Mouse (Mus musculus) layer of hippocampus, adult 18-20 months (tissue): ENCODE measurements around the gene Olfr811. TPM values are rescaled to one million over a fixed set of nuclear protein-coding genes. Genes with fewer than 3 reads are reported as not detected.

Experiments used
- DNase-seq, 2 experiments: peaks; one replicate each; pipeline ENCODE4 v3.0.0; 2022; ENCODE audit warnings: low spot score in 2 of 2
- long read RNA-seq: library from polyadenylated mRNA; stranded (forward); transcript quantifications from one replicate; pipeline ENCODE4 v2.0.0, GENCODE M21; 2021
- total RNA-seq, 2 experiments: library from RNA; stranded (reverse); gene quantifications; 2 replicates each; pipeline ENCODE4 v1.2.3; 2021

The Olfr811 gene
- not detected for total RNA-seq
- long read RNA-seq, result 0 reads

DNA sequence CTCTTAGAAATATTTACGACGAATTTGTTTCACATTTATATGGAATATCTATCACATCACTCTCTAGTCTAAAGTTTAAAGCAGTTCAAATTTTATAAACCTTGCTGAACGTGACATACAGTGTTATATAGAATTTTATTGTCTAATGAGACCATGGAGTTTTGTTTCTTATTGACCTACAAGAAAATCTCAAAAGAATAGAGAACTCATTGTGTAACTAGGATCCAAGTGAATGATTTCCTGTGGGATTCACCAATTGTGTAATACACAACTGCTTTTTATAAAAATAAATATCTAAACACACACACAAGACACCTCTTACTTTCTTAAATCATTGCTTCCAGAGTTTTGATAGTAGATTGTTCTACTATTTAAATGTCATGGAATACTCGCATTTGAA, at the start of gene Olfr811:
Gene Olfr811 (minus strand): TSS at position 101 of the 400 bp plus-strand sequence.
- DNase-seq, result no peak

DNA sequence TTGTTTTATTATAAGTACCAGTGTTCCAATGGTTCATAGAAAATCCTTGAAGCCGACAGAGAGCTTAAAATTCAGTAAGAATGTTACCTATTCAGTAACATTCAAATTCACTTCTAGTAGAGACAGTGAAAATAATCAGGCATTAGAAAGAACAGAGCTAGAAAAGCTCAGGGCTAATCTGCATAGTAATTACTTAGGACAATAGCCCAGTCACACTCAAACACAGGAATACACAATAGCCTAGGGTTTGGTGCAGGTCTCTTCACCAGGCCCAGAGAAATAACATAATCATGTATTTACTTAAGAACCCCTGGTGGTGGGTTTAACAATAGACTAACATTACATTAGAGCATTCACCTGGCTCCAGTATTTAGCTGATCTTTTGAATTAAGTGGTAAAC, 43.1 kb upstream of the Olfr811 start:
- DNase-seq, result no peak

GRCm38 (mm10) chr10:129845994-129846393, 41.8 kb upstream of the Olfr811 start, which contains the start of gene Olfr812:
Gene Olfr812 (minus strand): TSS chr10:129846094.
- DNase-seq, result no peak

DNA sequence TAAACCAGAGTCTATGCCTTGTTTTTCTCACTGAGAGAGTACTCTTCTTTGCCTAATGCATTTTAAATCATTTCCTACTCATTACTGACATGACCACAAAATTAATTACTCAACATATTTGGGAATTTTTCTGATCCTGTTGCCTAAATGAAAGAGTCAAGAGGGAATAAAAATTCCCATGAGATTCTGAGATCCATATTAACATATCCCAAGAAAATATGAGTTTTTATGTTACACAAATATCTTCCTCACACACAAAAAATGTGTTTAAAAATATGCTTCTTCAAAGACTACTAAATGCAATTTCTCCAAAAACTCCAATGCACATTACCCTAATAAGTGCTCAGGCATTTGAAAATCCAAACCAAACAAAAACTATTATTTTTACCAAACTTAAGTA, 9.4 kb downstream of the Olfr811 start, which contains the start of gene Olfr810:
Gene Olfr810 (minus strand): TSS at position 101 of the 400 bp plus-strand sequence.
- DNase-seq, result no peak

GRCm38 (mm10) chr10:129778123-129778522, 26.1 kb downstream of the Olfr811 start:
- no peak for DNase-seq

GRCm38 (mm10) chr10:129774338-129774737, 29.9 kb downstream of the Olfr811 start, which contains the start of gene Olfr809:
Gene Olfr809 (plus strand): TSS chr10:129774638.
- no peak for DNase-seq

DNA sequence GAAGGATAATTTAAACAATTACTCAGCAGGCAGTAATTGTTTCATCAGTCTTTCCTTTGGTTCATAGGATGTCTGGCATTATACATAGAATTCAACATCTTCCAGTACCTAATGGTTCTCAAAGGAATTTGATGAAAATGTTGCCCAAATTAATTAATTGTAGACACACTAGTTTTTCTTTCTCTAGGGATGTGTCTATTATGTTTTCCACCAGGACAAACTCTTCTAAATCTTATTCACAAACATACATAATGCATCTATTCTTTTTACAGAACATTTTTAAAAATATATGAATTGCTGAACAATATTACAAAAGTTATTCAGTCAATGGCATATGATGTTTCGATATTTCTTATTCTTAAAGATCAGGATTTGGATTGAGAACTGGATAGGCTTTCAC, 39.0 kb downstream of the Olfr811 start, which contains the start of gene Olfr808:
Gene Olfr808 (plus strand): TSS at position 301 of the 400 bp plus-strand sequence.
- DNase-seq, result no peak

- DNase-seq, result no peak
Measured at GRCm38 (mm10) chr10:129757693-129758092, 46.5 kb downstream of the Olfr811 start, which contains the start of gene Olfr807. Gene Olfr807 (minus strand): TSS chr10:129757793.

Other genes starting within 250 kb of the Olfr811 start
- not detected for gene Olfr794, start 236.7 kb downstream of the Olfr811 start, total RNA-seq
- not detected for gene Olfr796, start 191.8 kb downstream of the Olfr811 start, total RNA-seq
- gene Olfr798, start 176.5 kb downstream of the Olfr811 start, total RNA-seq, result not detected
- not detected for gene Olfr799, start 166.9 kb downstream of the Olfr811 start, total RNA-seq
- gene Olfr800, start 146.7 kb downstream of the Olfr811 start, total RNA-seq, result not detected
- not detected for gene Olfr801, start 130.5 kb downstream of the Olfr811 start, total RNA-seq
- gene Olfr802, start 116.2 kb downstream of the Olfr811 start, total RNA-seq, result not detected
- not detected for gene Olfr803, start 110.1 kb downstream of the Olfr811 start, total RNA-seq
- gene Olfr804, start 101.2 kb downstream of the Olfr811 start, total RNA-seq, result not detected
- not detected for gene Olfr805, start 75.0 kb downstream of the Olfr811 start, total RNA-seq
- not detected for gene Olfr806, start 62.5 kb downstream of the Olfr811 start, total RNA-seq
- not detected for gene Olfr807, start 46.6 kb downstream of the Olfr811 start, total RNA-seq
- not detected for gene Olfr808, start 38.9 kb downstream of the Olfr811 start, total RNA-seq
- not detected for gene Olfr809, start 29.8 kb downstream of the Olfr811 start, total RNA-seq
- not detected for gene Olfr810, start 9.5 kb downstream of the Olfr811 start, total RNA-seq
- not detected for gene Olfr812, start 41.7 kb upstream of the Olfr811 start, total RNA-seq
- gene Olfr813, start 51.0 kb upstream of the Olfr811 start, total RNA-seq, result not detected
- not detected for gene Olfr814, start 75.5 kb upstream of the Olfr811 start, total RNA-seq
- gene Olfr815, start 101.5 kb upstream of the Olfr811 start, total RNA-seq, result not detected
- gene Olfr816, start 111.2 kb upstream of the Olfr811 start, total RNA-seq, result not detected
- not detected for gene Olfr818, start 144.7 kb upstream of the Olfr811 start, total RNA-seq
- gene Olfr819, start 162.9 kb upstream of the Olfr811 start, total RNA-seq, result not detected
- gene Olfr247, start 171.7 kb upstream of the Olfr811 start, total RNA-seq, result not detected
- not detected for gene Gm10310, start 180.7 kb upstream of the Olfr811 start, total RNA-seq
- not detected for gene Olfr820, start 208.2 kb upstream of the Olfr811 start, total RNA-seq
- gene Olfr821, start 226.0 kb upstream of the Olfr811 start, total RNA-seq, result not detected